Mouse (Mus musculus) adrenal gland (tissue): ENCODE data around the gene Abhd14a.

ENCODE experiments used
- intact Hi-C: fragments of 180-260 bp; cut with DNase I; formaldehyde crosslinking; loops from one replicate; pipeline ENCODE4 v1.15.1; 2025

The Abhd14a gene

DNA sequence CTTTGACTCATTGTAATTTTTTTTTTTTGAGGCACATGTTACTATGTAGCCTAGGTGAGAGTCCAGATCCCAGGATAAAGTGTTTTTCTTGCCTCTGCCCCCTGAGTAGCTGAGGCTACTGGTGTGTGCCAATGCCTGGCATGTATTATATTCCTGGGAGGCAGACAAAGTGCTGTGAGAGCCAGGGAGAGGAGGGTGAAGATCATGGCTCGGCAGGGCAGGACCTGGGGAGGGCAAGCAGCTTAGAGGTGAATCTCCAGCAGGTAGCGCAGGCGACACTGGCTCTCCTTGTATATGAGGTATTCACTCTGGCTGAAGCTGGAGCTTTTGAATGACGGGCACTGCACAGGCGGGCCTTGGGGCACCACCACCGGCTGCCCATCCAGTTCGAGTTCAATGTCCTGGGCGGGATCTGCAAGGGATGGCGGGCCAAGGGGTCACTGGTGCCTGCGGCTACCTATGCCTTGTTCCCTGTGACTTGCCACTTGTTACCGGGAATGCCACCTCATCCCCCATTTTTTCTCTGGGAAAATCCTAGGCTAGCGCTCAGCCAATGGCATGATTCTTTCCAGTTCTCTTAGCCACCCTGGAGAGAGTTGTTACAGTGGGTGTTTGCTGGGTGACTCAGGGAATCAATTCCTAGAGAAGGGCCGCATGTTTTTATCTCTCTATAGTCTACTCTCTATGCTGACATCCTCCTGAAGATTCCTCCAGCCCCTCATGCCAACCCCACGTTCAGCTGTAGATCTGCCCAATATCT lies 23.7 kb upstream of the Abhd14a start:
- intact Hi-C loops: loop anchor here (5.0 kb wide), 1 partner anchor 39 kb away; no protein-coding TSS in a partner anchor

DNA sequence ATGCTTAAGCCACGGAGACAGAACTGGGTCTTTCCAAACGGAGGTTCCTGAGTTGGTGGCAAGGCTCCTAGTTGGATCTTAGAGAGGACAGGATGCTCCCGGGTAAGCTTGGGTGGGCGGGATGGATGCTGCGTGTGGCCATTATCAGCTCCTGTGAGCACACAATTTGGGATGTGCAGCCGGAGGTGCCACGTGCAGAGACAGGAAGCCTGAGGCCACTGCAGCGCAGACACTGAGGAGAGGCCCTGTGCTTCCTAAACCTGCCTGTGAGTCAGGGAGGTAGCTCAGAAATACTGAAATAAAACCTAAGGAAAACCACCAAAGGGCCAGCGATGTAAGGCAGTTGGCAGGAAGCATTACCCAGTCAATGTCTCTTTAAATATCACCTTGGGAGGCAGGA lies 22.3 kb upstream of the Abhd14a start:
- intact Hi-C loops: loop anchor here (5.0 kb wide), 1 partner anchor 37 kb away; no protein-coding TSS in a partner anchor

DNA sequence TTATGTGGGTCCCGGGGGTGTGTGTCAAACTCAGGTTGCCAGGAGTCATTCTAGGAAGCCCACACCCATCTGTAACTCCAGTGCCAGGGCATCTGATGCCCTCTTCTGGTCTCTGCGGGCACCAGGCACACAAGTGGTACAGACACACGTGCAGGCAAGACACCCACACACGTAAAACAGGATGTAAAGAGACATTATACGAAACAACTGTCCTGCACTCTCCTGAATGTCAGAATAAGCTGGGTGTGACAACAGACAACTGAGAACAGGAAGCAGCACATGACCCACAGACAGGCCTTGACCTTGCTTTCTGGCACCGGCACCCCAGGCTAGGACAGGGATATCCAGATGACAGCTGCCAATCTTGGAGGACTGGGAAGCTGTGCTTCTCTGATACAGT lies 21.8 kb upstream of the Abhd14a start:
- intact Hi-C loops: no loop called here

DNA sequence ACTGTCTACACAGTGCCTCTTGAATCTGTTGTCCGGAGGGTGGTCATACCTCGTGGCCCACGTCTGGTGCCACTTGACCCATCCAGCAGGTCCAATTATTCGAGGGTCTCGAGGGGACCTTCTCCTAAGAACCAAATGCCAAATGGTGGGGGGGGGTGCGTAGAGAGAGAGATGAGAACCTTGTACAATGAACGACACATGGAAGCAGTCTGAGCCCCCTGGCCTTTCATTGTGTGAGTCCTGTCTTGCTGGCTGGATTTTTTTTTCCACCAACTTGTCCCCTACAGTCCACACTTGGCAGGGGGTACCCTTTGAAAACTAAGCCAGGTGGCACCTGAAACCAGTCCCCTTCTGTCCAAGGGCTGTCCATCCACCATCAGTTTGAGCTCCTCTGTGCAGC lies 20.3 kb upstream of the Abhd14a start:
- intact Hi-C loops: no loop called here

DNA sequence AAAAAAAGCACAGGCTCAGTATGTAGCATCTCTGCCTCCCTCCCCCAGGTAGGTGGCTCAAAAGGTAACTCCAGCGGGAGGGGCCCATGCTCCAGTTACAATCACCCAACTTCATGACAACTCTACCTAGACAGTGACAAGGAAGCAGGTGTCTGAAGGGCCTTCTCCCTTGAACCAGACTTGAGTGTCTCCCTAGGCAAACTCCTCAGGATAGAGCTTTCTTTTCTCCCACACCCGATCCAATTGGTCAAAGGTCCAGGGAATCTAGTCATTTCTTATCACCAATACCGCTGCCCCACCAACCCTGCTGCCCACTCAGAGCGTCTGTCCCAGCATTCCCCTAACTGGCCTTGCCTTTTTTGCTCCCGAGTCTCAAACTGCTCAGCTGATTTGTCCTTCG lies 19.2 kb upstream of the Abhd14a start:
- intact Hi-C loops: no loop called here

DNA sequence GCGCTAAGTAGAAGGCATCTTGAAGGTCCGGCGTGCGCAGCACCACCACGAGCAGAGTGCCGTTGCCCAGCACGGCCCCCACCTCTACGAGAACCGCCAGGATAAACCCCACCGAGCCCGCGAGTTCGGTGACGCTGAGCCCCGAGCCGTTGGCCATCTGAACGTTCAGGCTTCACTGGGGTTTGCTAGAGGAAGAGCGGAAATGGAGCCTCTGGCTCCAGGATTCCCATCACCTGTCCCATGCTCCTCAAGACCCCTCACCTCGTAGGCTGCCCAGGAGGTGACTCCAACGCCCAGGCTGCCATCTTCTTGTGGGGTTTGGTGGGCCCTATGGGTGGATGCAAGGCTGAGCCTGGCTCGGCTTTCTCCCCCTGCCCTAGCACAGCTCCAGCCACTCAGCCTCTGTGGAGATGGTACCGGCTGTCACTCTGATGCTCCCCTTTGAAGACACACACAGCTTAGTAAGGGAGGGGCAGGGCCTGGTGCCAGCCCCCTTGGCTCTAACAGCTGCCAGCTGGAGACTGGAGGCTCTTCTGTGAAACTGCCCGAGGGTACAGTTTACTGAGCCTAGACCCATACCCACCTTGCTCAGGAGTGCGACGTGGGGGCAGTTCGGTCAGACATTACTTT lies 18.2 kb upstream of the Abhd14a start, which contains the start of gene Gpr62:
Gene Gpr62, minus strand, starts transcription at position 368 of the 630 bp plus-strand sequence.
- intact Hi-C loops: no loop called here

DNA sequence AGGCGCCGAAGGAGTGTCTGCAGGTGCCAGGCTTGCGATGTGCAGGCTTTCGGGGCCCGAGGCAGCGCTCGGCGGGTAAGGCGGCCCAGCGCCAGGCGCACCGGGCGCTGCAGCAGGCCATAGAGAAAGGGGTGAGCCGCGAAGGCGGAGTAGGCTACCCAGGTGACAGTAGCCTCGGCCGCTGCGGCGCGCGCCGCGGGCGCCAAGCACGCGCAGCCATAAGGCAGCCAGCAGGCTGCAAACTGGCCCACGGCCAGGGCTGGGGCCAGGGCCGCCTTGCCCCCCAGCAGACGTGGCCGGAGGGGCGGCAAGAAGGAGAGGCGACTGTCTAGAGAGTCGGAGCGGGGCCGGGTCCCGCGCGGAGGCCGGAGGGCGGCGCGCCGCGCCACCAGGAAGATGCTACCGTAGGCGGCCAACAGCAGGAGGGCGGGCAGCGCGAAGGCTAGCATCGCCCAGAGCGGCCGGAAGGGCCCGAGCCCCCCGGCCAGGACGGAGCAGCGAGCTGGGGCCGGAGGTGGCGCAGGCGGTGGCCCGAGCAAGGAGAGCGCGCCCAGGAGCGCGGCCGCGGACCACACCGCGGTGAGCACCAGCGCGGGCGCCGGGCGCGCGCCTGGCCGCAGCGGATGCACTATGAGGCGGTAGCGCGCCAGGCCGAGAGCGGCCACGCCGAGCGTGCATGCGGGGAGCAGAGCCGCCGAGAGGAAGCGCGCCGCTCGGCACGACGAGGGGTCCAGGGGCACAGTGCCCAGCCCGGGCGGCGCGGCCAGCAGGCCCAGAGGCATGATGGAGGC lies 17.5 kb upstream of the Abhd14a start:
- intact Hi-C loops: no loop called here

DNA sequence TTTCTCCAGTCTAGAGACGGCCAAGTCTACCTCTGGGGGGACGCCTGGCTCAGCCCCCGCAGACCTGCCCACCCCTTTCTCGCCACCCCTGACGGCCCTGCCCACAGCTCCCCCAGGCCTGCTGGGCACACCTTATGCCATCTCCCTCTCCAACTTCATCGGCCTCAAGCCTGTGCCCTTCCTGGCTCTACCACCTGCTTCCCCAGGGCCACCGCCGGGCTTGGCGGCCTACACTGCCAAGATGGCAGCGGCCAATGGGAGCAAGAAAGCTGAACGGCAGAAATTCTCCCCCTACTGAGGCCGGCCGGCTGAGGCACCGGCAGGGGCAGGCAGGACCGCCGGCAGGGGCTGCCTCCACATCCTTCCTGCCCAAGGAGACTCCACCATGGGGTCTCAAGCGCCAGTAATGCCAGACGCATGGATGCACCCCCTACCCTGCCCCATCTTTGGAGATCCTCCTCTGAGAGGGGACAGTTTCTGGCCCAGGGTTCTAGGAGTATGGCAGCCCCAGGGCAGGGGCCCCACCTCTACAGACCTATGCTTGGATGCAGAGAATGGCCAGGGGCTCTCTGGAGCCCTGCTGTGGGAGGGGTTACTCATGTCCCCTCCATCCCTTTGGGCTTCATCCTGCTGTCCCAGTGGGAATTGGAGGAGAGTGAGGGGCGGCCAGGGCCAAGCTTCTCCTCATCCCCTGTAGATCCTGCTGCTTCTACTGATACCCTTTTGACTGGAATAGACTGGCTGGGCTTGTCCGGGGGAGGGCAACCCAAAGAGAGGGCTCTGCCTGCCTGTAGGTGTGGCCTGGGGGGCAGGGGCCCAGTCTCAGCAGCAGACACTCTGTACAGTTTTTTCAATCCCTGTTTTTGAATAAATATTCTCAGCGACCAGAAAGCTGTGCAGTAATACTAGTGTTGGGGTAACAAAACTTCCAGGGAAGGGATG lies 15.9 kb upstream of the Abhd14a start:
- intact Hi-C loops: no loop called here

DNA sequence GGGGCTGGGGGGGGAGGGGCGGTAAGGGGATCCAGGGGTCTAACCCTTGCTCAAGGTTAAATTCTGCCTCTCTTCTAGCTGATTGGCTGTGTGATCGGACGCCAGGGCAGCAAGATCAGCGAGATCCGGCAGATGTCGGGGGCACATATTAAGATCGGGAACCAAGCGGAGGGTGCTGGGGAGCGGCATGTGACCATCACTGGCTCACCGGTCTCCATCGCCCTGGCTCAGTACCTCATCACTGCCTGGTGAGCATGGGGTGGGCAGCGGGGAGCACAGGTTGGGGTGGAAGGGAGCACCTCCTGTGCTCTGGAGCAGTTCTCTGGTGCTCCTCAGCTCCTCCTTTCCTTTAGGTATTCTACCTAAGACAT lies 14.9 kb upstream of the Abhd14a start:
- intact Hi-C loops: no loop called here

DNA sequence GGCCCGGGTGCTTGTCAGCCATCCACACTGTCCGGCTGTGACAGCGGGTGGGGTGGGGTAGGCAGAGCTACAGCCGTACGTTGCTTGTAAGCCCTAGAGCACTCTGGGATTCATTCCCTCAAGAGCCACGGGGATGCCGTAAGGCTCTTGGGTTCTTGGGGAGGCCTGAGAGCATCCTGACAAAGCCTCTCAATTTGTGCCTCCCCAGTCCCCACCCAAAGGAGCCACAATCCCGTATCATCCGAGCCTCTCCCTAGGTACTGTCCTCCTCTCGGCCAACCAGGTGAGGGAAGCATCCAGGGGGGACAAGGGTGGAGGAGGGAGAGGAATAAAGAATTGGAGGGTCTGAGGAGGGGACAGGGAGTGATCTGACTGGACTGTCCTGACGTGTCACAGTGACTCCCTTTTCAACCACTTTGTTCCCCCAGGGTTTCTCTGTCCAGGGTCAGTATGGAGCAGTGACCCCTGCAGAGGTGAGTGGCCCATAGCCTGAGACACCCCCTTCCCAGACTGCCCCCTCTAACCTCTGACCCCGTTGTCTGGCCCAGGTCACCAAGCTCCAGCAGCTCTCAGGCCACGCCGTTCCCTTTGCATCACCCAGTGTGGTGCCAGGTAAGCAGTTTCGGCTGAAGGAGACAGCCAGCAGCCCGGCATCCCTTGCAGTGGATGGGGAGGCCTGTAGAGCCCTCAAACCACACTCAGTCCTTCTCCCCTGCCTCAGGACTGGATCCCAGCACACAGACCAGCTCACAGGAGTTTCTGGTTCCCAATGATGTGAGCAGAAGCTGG lies 14.4 kb upstream of the Abhd14a start:
- intact Hi-C loops: no loop called here

DNA sequence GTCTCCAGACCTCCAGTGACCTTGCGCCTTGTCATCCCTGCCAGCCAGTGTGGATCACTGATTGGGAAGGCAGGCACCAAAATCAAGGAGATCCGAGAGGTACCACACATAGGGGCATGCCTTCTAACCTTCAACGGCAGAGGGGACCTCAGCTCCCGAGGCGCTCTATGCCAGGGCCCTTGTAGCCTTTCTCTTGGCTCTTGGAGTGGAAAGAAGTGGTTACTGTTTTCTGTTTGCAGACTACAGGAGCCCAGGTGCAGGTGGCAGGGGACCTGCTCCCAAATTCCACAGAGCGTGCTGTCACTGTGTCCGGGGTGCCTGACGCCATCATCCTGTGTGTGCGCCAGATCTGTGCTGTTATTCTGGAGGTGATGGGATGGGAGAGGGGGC lies 13.5 kb upstream of the Abhd14a start:
- intact Hi-C loops: no loop called here

DNA sequence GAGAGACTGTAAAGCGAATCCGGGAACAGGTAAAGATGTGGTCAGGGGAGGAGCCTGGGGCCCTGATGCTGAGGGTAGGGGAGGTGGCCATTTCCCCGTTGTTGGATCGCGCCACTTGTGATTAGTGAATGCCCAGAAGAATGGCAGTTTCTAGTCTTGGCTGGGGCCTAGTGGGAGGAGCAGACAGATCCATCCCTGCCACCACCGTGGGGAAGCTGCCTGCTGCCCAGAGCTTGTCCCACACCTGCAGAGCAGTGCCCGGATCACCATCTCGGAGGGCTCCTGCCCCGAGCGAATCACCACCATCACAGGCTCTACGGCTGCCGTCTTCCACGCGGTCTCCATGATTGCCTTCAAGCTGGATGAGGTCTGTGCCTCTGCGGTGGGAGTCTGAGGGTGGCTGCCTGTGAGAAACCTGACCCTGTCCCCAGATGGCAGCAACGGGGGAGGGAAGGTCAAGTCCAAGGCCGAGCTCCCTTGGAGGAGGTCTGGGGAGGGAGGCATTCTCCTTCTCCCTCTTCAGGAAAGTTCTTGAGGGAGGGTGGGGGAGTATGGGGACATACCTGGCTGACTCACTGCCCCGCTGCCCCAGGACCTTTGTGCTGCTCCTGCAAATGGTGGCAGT lies 13.0 kb upstream of the Abhd14a start:
- intact Hi-C loops: no loop called here

DNA sequence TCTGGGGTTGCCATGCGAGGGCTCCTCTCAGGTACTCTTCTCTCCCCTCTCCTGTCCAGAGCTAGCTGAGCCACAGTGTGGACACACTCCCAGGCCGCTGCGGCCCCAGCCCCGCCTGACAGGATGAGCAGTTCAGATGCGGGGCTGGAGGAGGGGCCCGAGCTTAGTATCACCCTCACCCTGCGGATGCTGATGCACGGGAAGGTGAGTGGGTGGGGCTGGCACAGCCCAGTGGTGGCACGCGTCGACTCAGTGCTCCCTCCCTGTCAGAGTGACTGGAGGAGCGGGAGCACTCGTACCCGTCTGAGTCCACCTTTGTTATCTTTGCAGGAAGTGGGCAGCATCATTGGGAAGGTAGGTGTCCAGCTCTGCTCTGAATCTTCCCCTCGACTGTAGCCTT lies 12.5 kb upstream of the Abhd14a start:
- intact Hi-C loops: no loop called here

DNA sequence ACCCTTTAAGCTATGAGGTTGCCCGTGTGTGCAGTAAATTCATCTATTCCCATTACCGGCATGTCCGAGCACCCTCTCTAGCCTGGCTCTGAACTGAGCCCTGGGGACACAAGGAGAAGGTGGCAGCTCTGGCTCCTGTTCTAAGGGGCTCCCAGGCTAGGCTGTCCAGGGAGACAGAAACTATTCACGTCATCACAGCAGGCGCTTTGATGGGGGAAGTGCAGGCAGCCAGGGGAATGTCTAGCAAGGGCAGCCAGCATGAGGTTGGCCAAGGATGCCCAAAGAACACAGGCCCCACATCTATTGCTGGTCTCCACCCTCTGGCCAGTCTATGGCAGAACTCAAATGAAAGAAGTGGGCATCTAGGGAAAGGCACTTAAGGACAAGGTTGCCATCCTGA lies 10.4 kb upstream of the Abhd14a start:
- intact Hi-C loops: no loop called here

DNA sequence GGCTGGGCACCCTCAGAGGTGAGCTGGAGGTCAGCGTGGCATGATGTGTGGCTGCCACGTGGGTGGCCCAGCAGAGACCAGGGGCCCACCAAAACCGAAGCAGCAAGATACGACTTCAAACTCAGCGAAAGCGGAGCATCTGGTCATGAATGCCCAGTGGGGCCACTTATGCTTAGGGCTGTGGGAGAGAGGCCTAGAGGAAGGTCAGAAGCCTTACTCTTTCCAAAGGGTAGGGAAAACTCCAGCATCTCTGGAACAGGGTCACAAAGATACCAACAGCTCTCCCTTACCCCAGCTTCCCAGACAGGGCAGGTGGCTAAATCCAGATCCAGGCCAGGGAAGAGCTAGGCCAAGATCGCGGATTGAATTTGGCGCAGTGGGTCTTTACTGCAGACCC lies 9.7 kb upstream of the Abhd14a start:
- intact Hi-C loops: no loop called here

DNA sequence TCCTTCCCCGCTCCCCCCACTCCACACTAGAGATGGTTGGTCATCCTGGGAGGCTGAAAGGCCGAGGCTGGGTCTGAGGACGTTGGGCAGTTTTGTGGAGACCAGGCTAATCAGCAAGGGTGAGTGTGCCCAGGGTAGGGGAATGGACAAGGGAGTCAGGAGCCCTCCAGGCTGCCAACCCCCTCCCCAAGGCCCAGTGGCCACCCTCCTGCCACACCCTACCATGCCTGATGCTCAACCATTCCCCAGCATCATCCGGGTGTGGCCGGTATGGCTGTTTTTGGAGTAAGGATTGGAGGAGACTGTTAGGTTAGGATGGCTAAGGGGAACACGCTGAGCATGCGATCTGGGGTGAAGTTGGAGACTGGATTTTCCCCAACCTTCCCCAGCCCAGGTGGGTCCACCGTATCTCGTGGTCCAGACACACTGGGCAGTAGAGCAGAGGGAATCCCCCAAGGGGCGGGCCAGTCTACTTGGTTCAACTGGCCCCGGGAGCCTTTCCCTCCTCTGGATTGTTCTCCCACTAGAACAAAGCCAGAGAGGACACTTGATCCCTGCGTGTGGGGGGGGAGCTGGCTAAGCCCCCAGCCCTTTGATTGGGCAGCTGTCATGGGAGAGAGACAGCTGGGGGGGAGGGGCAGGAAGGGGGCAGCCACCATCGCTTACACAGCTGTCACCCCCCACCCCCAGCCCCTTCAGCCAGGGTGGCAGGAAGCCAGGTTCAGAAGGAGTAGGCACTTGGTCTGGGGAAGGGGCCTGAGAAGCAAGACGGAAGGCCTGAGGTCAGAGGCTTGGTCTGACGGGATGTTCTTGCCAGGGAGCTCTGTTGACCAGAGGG lies 9.1 kb upstream of the Abhd14a start:
- intact Hi-C loops: no loop called here

DNA sequence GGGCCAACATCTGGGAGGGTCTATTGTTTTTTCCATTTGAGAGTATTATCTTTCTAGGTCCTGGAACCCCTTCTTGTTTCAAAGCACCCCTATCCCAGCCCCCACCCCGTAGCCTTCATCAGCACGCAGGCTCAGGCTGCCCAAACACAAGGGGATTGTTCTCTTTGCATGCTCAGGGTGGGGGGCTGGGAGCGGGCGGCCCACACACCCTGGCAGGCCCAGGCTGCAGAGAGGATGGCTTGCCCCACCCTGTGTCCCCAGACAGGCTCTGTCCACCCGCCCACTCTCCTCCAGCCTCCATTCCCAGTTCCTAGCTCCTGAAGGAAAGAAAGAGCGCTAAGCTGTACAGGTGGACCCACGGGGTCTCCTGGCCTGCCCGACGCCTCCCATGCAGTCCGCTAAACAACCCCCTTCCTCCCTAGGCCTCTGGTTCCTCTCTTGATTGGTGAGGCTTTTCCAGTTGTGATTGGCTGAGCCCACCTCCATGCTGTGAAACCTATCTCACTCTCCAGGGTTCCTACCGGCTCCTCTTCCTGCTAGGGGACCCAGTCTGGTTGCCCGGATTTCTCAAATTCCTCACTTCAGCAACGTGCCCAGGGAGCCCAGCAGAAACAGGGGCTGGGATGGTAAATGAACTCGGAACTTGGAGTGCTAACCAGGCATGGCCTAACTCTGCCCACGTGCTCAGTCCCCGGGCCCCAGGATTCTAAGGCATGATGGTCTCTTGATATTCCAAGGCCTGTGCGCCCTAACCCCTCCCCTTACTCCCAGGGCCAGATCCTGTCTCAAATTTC lies 7.6 kb upstream of the Abhd14a start:
- intact Hi-C loops: no loop called here
